Mouse (Mus musculus): ENCODE measurements around the gene A830031A19Rik. TPM values are rescaled to one million over a fixed set of nuclear protein-coding genes. Genes with fewer than 3 reads are reported as not detected.

The A830031A19Rik gene
- total and polyA plus RNA-seq, 3 experiments: not detected

GRCm38 (mm10) chr11:24100449-24101070 is 25.7 kb upstream of the A830031A19Rik start:
- H3K27ac ChIP-seq (ENCODE audit: control insufficient read depth, low read depth, low read length): peak overlapping the region; percentile 83
- H3K79me2 ChIP-seq (ENCODE audit: control insufficient read depth, insufficient read depth, low read length, poor library complexity): peaks cover 85% of the 10 kb centered on the region
- no peaks in the 10 kb centered on the region for H3K27me3 ChIP-seq (ENCODE audit: control insufficient read depth in 1 of 2, insufficient read depth in 2 of 2, low read length in 2 of 2)
- 0 out of 4 replicates have a peak overlapping the region, but pooled peaks of 1 of the 2 experiments have one; percentile 10 for H3K4me3 ChIP-seq (ENCODE audit: control insufficient read depth in 1 of 2, insufficient read depth in 1 of 2, low read depth in 2 of 2, low read length in 2 of 2)
- DNase-seq (ENCODE audit: low read depth, low spot score): peak; percentile 73
- H3K9ac ChIP-seq (ENCODE audit: control insufficient read depth, low read depth, low read length, poor library complexity, severe bottlenecking): peak overlapping the region; percentile 50
- H3K9me3 ChIP-seq (replicated peaks; ENCODE audit: insufficient read depth, low read length): no peaks in the 10 kb centered on the region
- peaks cover 56 to 58% of the 10 kb centered on the region in 2 experiments for H3K4me1 ChIP-seq (ENCODE audit: control insufficient read depth in 1 of 2, insufficient read depth in 2 of 2, low read length in 2 of 2)
- H3K36me3 ChIP-seq (ENCODE audit: control insufficient read depth in 1 of 2, insufficient read depth in 2 of 2, low read length in 2 of 2): peaks cover 43 to 81% of the 10 kb centered on the region in 2 experiments
- TF ChIP-seq EP300 (IDR thresholded peaks at IDR 0.05; ENCODE audit: low read depth in 1 of 2, low read length in 2 of 2) (peak; percentile 49 to 64), MAZ (IDR thresholded peaks at IDR 0.05; ENCODE audit: low read depth, low read length) (no peak), MXI1 (IDR thresholded peaks at IDR 0.05; ENCODE audit: low read depth, low read length) (peak; percentile 60; the same call in 1 of the 2 replicates), HCFC1 (IDR thresholded peaks at IDR 0.05; ENCODE audit: low read depth, low read length) (no peak), SIN3A (IDR thresholded peaks at IDR 0.05; ENCODE audit: low read length) (peak; percentile 67; the same call in 1 of the 2 replicates), POLR2A (IDR thresholded peaks at IDR 0.05; ENCODE audit: control insufficient read depth in 1 of 2, insufficient read depth in 1 of 2, low read depth in 1 of 2, low read length in 2 of 2, poor library complexity in 1 of 2) (no peak), ELF1 (IDR thresholded peaks at IDR 0.05; ENCODE audit: low read depth, low read length) (no peak), ZKSCAN1 (IDR thresholded peaks at IDR 0.05; ENCODE audit: low read depth, low read length) (0 out of 2 replicates have a peak, but pooled peaks have one; percentile 28), USF2 (IDR thresholded peaks at IDR 0.05; ENCODE audit: borderline replicate concordance in 1 of 2, insufficient read depth in 1 of 2, low read depth in 1 of 2, low read length in 2 of 2) (no peak), MAFK (IDR thresholded peaks at IDR 0.05; ENCODE audit: borderline replicate concordance, low read depth, low read length) (no peak), RAD21 (IDR thresholded peaks at IDR 0.05; ENCODE audit: low read depth, low read length) (no peak), MEF2A (IDR thresholded peaks at IDR 0.05; ENCODE audit: extremely low read depth, insufficient replicate concordance, low read depth, low read length, poor library complexity, severe bottlenecking) (peak; percentile 44; the same call in 1 of the 2 replicates), ETS1 (IDR thresholded peaks at IDR 0.05; ENCODE audit: low read depth, low read length) (peak; percentile 71), JUND (IDR thresholded peaks at IDR 0.05; ENCODE audit: low read depth, low read length) (0 out of 2 replicates have a peak, but pooled peaks have one; percentile 19), MYB (IDR thresholded peaks at IDR 0.05; ENCODE audit: low read depth, low read length) (no peak), RCOR1 (IDR thresholded peaks at IDR 0.05; ENCODE audit: low read depth, low read length) (peak; percentile 70), ZC3H11A (IDR thresholded peaks at IDR 0.05; ENCODE audit: low read depth, low read length) (no peak), E2F4 (IDR thresholded peaks at IDR 0.05; ENCODE audit: borderline replicate concordance, low read depth, low read length) (no peak), MYC (IDR thresholded peaks at IDR 0.05; ENCODE audit: low read depth, low read length) (no peak), CHD1 (IDR thresholded peaks at IDR 0.05; ENCODE audit: low read depth, low read length) (0 out of 2 replicates have a peak, but pooled peaks have one; percentile 22), CTCF (IDR thresholded peaks at IDR 0.05 in 2 of 3, conservative IDR thresholded peaks at IDR 0.05 in 1 of 3; ENCODE audit: control insufficient read depth in 1 of 3, insufficient read depth in 1 of 3, low read depth in 2 of 3, low read length in 3 of 3, poor library complexity in 1 of 3, severe bottlenecking in 1 of 3) (no peak), POLR2AphosphoS5 (IDR thresholded peaks at IDR 0.05; ENCODE audit: borderline replicate concordance, low read depth, low read length) (no peak), TCF12 (IDR thresholded peaks at IDR 0.05; ENCODE audit: low read depth, low read length) (peak; percentile 63; the same call in 1 of the 2 replicates), BHLHE40 (IDR thresholded peaks at IDR 0.05; ENCODE audit: borderline replicate concordance, low read depth, low read length) (no peak), UBTF (IDR thresholded peaks at IDR 0.05; ENCODE audit: borderline replicate concordance, insufficient read depth, low read depth, low read length) (no peak), ZNF384 (IDR thresholded peaks at IDR 0.05; ENCODE audit: low read depth, low read length) (peak; percentile 77), NELFE (IDR thresholded peaks at IDR 0.05; ENCODE audit: low read depth, low read length) (no peak), KAT2A (conservative IDR thresholded peaks at IDR 0.05; ENCODE audit: low read depth, low read length) (no peak; the same call in 1 of the 2 replicates), USF1 (IDR thresholded peaks at IDR 0.05; ENCODE audit: low read depth, low read length) (no peak), MAX (IDR thresholded peaks at IDR 0.05; ENCODE audit: low read length) (0 out of 2 replicates have a peak, but pooled peaks have one; percentile 43), NRF1 (IDR thresholded peaks at IDR 0.05; ENCODE audit: insufficient read depth, low read depth, low read length, poor library complexity, severe bottlenecking) (no peak), CHD2 (IDR thresholded peaks at IDR 0.05; ENCODE audit: low read length) (no peak), SMC3 (IDR thresholded peaks at IDR 0.05; ENCODE audit: low read depth, low read length) (no peak), ZMIZ1 (IDR thresholded peaks at IDR 0.05; ENCODE audit: low read depth, low read length) (no peak), POLR2AphosphoS2 (IDR thresholded peaks at IDR 0.05; ENCODE audit: low read length) (no peak; the same call in 1 of the 2 replicates), TBP (IDR thresholded peaks at IDR 0.05; ENCODE audit: low read depth, low read length) (no peak)

All from MEL (cell line).